Mouse (Mus musculus) CH12.LX (cell line): ENCODE results near the gene Scn4a. TPM values are rescaled to one million over a fixed set of nuclear protein-coding genes. Genes with fewer than 3 reads are reported as not detected.
"Not testable (repeated sequence)": the region's sequence is repeated elsewhere in the genome, so short reads cannot be mapped to it uniquely, and the experiment has no call there.

Source experiments
- DNase-seq: peaks from one replicate; pipeline ENCODE4 v3.0.0-alpha.2; 2013; ENCODE audit errors: extremely low read depth
- H3K27ac ChIP-seq: 2 replicates; pipeline ENCODE4 v1.5.1; 2012; ENCODE audit warnings: low read depth, mild to moderate bottlenecking, control low read depth, moderate library complexity; ENCODE audit not compliant: insufficient read depth
- H3K27me3 ChIP-seq: replicated peaks from 2 replicates; pipeline ENCODE3; 2012; ENCODE audit warnings: inconsistent platforms
- H3K36me3 ChIP-seq, 2 experiments: replicated peaks in 1 of 2; 2 replicates each; pipeline versions ENCODE3 to v1.6.1; 2012; ENCODE audit warnings: inconsistent platforms in 1 of 2, low read length in 1 of 2, mild to moderate bottlenecking in 1 of 2, mixed read lengths in 1 of 2, moderate library complexity in 1 of 2; ENCODE audit not compliant: control insufficient read depth in 1 of 2, insufficient read depth in 1 of 2
- H3K4me1 ChIP-seq, 2 experiments: 2 replicates each; pipeline ENCODE4 v1.6.1; 2012; ENCODE audit warnings: inconsistent platforms in 1 of 2, moderate library complexity in 1 of 2; ENCODE audit not compliant: insufficient read depth in 2 of 2, control insufficient read depth in 1 of 2
- H3K4me2 ChIP-seq: 2 replicates; pipeline ENCODE4 v1.6.1; 2012; ENCODE audit warnings: low read depth, mild to moderate bottlenecking, control low read depth; ENCODE audit not compliant: poor library complexity, insufficient read depth, severe bottlenecking
- H3K4me3 ChIP-seq, 3 experiments: fragments of 150-350 bp in 1 of 3; sonication (generic) in 1 of 3; replicated peaks in 1 of 3; 2 replicates each; pipeline versions ENCODE3 to v1.5.1; 2011 to 2012; ENCODE audit warnings: low read depth in 2 of 3, low read length in 2 of 3, mild to moderate bottlenecking in 2 of 3, moderate library complexity in 2 of 3, control low read depth in 1 of 3, improper control_type of control experiment in 1 of 3, inconsistent platforms in 1 of 3, mixed read lengths in 1 of 3; ENCODE audit not compliant: poor library complexity in 1 of 3
- H3K79me2 ChIP-seq: replicated peaks from 2 replicates; pipeline ENCODE4 v1.6.1; 2012; ENCODE audit warnings: mild to moderate bottlenecking, moderate library complexity; ENCODE audit not compliant: control insufficient read depth, poor library complexity, insufficient read depth, severe bottlenecking; ENCODE audit errors: extremely low read depth
- H3K9ac ChIP-seq: 2 replicates; pipeline ENCODE4 v1.6.1; 2012; ENCODE audit warnings: low read depth, mild to moderate bottlenecking, control low read depth, moderate library complexity; ENCODE audit not compliant: insufficient read depth
- H3K9me3 ChIP-seq: replicated peaks from 2 replicates; pipeline ENCODE3; 2012; ENCODE audit warnings: low read length, inconsistent platforms, mixed read lengths
- CHD1 ChIP-seq: IDR thresholded peaks from 2 replicates; pipeline ENCODE4 v1.6.1; 2012; ENCODE audit warnings: low read depth, low read length, improper control_type of control experiment, inconsistent platforms
- CHD2 ChIP-seq: IDR thresholded peaks from 2 replicates; pipeline ENCODE4 v1.6.1; 2011; ENCODE audit warnings: low read length, improper control_type of control experiment
- CTCF ChIP-seq, 2 experiments: IDR thresholded peaks in 1 of 2; conservative IDR thresholded peaks in 1 of 2; 2 replicates each; pipeline ENCODE4 v1.5.1; 2011 to 2012; ENCODE audit warnings: low read depth in 2 of 2, low read length in 2 of 2, improper control_type of control experiment in 1 of 2, inconsistent platforms in 1 of 2, mild to moderate bottlenecking in 1 of 2, moderate library complexity in 1 of 2
- E2F4 ChIP-seq: IDR thresholded peaks from 2 replicates; pipeline ENCODE4 v1.6.1; 2011; ENCODE audit warnings: low read depth, low read length, improper control_type of control experiment; ENCODE audit not compliant: insufficient replicate concordance
- ELF1 ChIP-seq: IDR thresholded peaks from 2 replicates; pipeline ENCODE4 v1.6.1; 2014; ENCODE audit warnings: low read depth, mild to moderate bottlenecking, inconsistent platforms, low read length, improper control_type of control experiment
- ETS1 ChIP-seq: conservative IDR thresholded peaks from 2 replicates; pipeline ENCODE4 v1.6.1; 2012; ENCODE audit warnings: low read depth, mild to moderate bottlenecking, inconsistent platforms, low read length, improper control_type of control experiment, moderate library complexity
- GABPA ChIP-seq: IDR thresholded peaks from 2 replicates; pipeline ENCODE4 v1.6.1; 2012; ENCODE audit warnings: low read depth, low read length, improper control_type of control experiment, inconsistent platforms; ENCODE audit not compliant: insufficient replicate concordance
- JUN ChIP-seq: IDR thresholded peaks from 2 replicates; pipeline ENCODE4 v1.6.1; 2011; ENCODE audit warnings: low read depth, mild to moderate bottlenecking, low read length, improper control_type of control experiment, moderate library complexity; ENCODE audit not compliant: insufficient read depth
- MAFK ChIP-seq: IDR thresholded peaks from 2 replicates; pipeline ENCODE4 v1.6.1; 2011; ENCODE audit warnings: low read length, improper control_type of control experiment; ENCODE audit not compliant: insufficient replicate concordance
- MEF2A ChIP-seq: IDR thresholded peaks from 2 replicates; pipeline ENCODE4 v1.6.1; 2014; ENCODE audit warnings: low read depth, mild to moderate bottlenecking, inconsistent platforms, low read length, improper control_type of control experiment, borderline replicate concordance
- NRF1 ChIP-seq: IDR thresholded peaks from 2 replicates; pipeline ENCODE4 v1.6.1; 2014; ENCODE audit warnings: low read depth, mild to moderate bottlenecking, inconsistent platforms, low read length, improper control_type of control experiment, moderate library complexity
- POLR2A ChIP-seq: IDR thresholded peaks from 2 replicates; pipeline ENCODE4 v1.6.1; 2011; ENCODE audit warnings: low read depth, mild to moderate bottlenecking, improper control_type of control experiment, low read length
- SIN3A ChIP-seq: IDR thresholded peaks from 2 replicates; pipeline ENCODE4 v1.6.1; 2012; ENCODE audit warnings: low read length, improper control_type of control experiment, inconsistent platforms
- SMC3 ChIP-seq: IDR thresholded peaks from 2 replicates; pipeline ENCODE4 v1.6.1; 2011; ENCODE audit warnings: low read depth, low read length, improper control_type of control experiment
- TCF12 ChIP-seq: IDR thresholded peaks from 2 replicates; pipeline ENCODE4 v1.6.1; 2014; ENCODE audit warnings: low read depth, mild to moderate bottlenecking, inconsistent platforms, low read length, improper control_type of control experiment
- UBTF ChIP-seq: IDR thresholded peaks from 2 replicates; pipeline ENCODE4 v1.6.1; 2012; ENCODE audit warnings: low read depth, mild to moderate bottlenecking, inconsistent platforms, low read length, improper control_type of control experiment, moderate library complexity
- USF1 ChIP-seq: IDR thresholded peaks from 2 replicates; pipeline ENCODE4 v1.6.1; 2014; ENCODE audit warnings: low read depth, mild to moderate bottlenecking, inconsistent platforms, low read length, improper control_type of control experiment
- USF2 ChIP-seq: conservative IDR thresholded peaks from 2 replicates; pipeline ENCODE4 v1.6.1; 2011; ENCODE audit warnings: low read depth, low read length, improper control_type of control experiment
- ZC3H11A ChIP-seq: IDR thresholded peaks from 2 replicates; pipeline ENCODE4 v1.6.1; 2012; ENCODE audit warnings: low read depth, mild to moderate bottlenecking, inconsistent platforms, low read length, improper control_type of control experiment
- ZMIZ1 ChIP-seq: IDR thresholded peaks from 2 replicates; pipeline ENCODE4 v1.6.1; 2012; ENCODE audit warnings: low read depth, mild to moderate bottlenecking, inconsistent platforms, low read length, improper control_type of control experiment
- dilution Hi-C: fragments of 300-500 bp; cut with MboI; formaldehyde crosslinking; loops from 2 replicates; pipeline ENCODE4 v1.14.3; 2020; ENCODE audit warnings: low sequenced_read_pairs; ENCODE audit not compliant: extremely low pct_unique_long_range_greater_than_20kb, extremely low pct_ligation_motif_present
- in situ Hi-C: fragments of 300-500 bp; cut with MboI; formaldehyde crosslinking; loops from 3 replicates; pipeline ENCODE4 v1.14.3; 2019; ENCODE audit warnings: low sequenced_read_pairs, low pct_ligation_motif_present, low pct_unique_long_range_greater_than_20kb, mixed read lengths
- polyA plus RNA-seq: library from polyadenylated mRNA; unstranded; fragments of >175 nt; gene quantifications from 2 replicates; pipeline ENCODE4 v1.2.1, GENCODE M21; 2012; ENCODE audit warnings: low read depth; ENCODE audit not compliant: insufficient read length
- total RNA-seq, 2 experiments: library from RNA; depleted of rRNA; stranded (reverse); fragments of 300-350 nt in 1 of 2; fragments of >200 nt in 1 of 2; gene quantifications; 2 replicates each; pipeline ENCODE4 v1.2.3; 2012 to 2014

Scn4a gene
- total and polyA plus RNA-seq, 3 experiments = 0.55 to 0.97 (median 0.64) TPM

DNA sequence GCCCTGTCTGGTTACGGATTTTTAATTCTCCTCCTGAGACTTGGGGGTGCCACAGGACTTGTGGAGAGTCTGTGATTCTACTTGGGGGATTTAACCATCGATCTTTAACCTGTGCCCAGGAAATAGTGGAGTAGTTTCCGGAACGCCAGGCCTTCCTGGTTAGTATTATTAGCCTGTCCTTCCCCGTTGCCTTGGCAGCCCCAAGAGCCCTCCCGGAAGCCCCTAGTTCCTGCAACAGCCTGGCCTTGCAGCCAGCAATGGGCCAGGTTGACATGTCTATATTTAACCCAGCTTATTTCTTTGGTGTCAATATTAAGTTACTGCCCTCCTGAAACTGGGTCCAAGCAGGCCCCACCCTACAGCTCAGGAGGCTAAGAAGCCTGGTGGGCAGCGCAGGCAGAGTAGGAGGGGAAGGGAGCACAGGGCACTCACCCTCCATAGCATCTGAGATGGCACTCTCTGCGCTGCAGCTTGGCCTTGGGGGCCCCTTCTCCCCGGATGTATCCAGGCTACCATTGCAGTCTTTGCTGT is 12.0 kb downstream of the Scn4a start:
- Histone ChIP-seq H3K79me2 (no peaks in the 10 kb centered on the region), H3K36me3 (no peaks in the 10 kb centered on the region), H3K27ac (no peak overlapping the region), H3K27me3 (peaks cover 76% of the 10 kb centered on the region), H3K4me2 (no peak overlapping the region), H3K4me3 (no peak overlapping the region), H3K9me3 (peaks cover 10% of the 10 kb centered on the region), H3K9ac (no peak overlapping the region), H3K4me1 (peaks cover 2 to 7% of the 10 kb centered on the region in 2 experiments; a peak in 3 of 4 replicates)
- dilution Hi-C loops (no loop called here), in situ Hi-C loops (no loop called here)
- no peak for DNase-seq
- TF ChIP-seq CHD2 = no peak
- TF ChIP-seq SIN3A = no peak
- TF ChIP-seq SMC3 = no peak
- no peak for TF ChIP-seq E2F4
- TF ChIP-seq MAFK = no peak
- no peak for TF ChIP-seq USF2
- TF ChIP-seq USF1 = no peak
- TF ChIP-seq ZMIZ1 = no peak
- TF ChIP-seq UBTF = no peak
- TF ChIP-seq ZC3H11A = no peak
- TF ChIP-seq TCF12 = no peak
- TF ChIP-seq ETS1 = no peak
- no peak for TF ChIP-seq MEF2A
- no peak for TF ChIP-seq NRF1
- no peak for TF ChIP-seq CHD1
- TF ChIP-seq JUN = no peak
- TF ChIP-seq ELF1 = no peak
- TF ChIP-seq CTCF (conservative IDR thresholded peaks at IDR 0.05 in 1 of 2, IDR thresholded peaks at IDR 0.05 in 1 of 2; ENCODE audit: low read depth in 2 of 2, low read length in 2 of 2) = no peak
- no peak for TF ChIP-seq GABPA
- TF ChIP-seq POLR2A = no peak

GRCm38 (mm10) chr11:106339323-106339722 is 13.8 kb downstream of the Scn4a start:
- peaks cover 61% of the 10 kb centered on the region for H3K27me3 ChIP-seq
- H3K27ac ChIP-seq, DNase-seq, H3K4me2 ChIP-seq, H3K9ac ChIP-seq, H3K9me3 ChIP-seq, H3K79me2 ChIP-seq, dilution Hi-C loops, H3K36me3 ChIP-seq, H3K4me1 ChIP-seq, H3K4me3 ChIP-seq, in situ Hi-C loops: not testable (repeated sequence)
